Mouse (Mus musculus) stomach, postnatal 0 days (tissue): Measurements from ENCODE around the gene Tifab.

ENCODE experiments used
- CTCF ChIP-seq: IDR thresholded peaks from 2 replicates; pipeline ENCODE4 v1.5.1; 2016; ENCODE audit warnings: antibody characterized with exemption, low read depth, mild to moderate bottlenecking, moderate library complexity
- EP300 ChIP-seq: optimal IDR thresholded peaks from 2 replicates; pipeline ENCODE3; 2016; ENCODE audit warnings: antibody characterized with exemption

GRCm38 (mm10) chr13:56209067-56209411 lies 30.4 kb upstream of the Tifab start:
- TF ChIP-seq CTCF (no peak), EP300 (no peak)
